Mouse (Mus musculus) myocyte (in vitro differentiated cells): Measurements from ENCODE around the gene Setd1a. TPM values are rescaled to one million over a fixed set of nuclear protein-coding genes. Genes with fewer than 3 reads are reported as not detected.
A peak's percentile ranks its signal among the peaks of the same experiment; 100 is the strongest.

Source experiments
- H3K27me3 ChIP-seq: one replicate; pipeline ENCODE4 v1.6.1; 2011; ENCODE audit not compliant: control insufficient read depth, insufficient read depth, insufficient read length
- H3K36me3 ChIP-seq: one replicate; pipeline ENCODE4 v1.6.1; 2011; ENCODE audit not compliant: control insufficient read depth, insufficient read depth
- H3K4me2 ChIP-seq: one replicate; pipeline ENCODE4 v1.6.1; 2011; ENCODE audit warnings: low read depth, control low read depth
- H3K4me3 ChIP-seq: one replicate; pipeline ENCODE4 v1.5.1; 2011; ENCODE audit warnings: mild to moderate bottlenecking, control low read depth, moderate library complexity
- H3K79me2 ChIP-seq: one replicate; pipeline ENCODE4 v1.6.1; 2011; ENCODE audit not compliant: control insufficient read depth, insufficient read depth
- H3ac ChIP-seq: one replicate; pipeline ENCODE4 v1.6.1; 2011; ENCODE audit not compliant: control insufficient read depth, insufficient read length
- CEBPB ChIP-seq: IDR thresholded peaks from 2 replicates; pipeline ENCODE4 v1.6.1; 2011; ENCODE audit warnings: mild to moderate bottlenecking, moderate library complexity; ENCODE audit not compliant: poor library complexity, insufficient read depth, severe bottlenecking
- E2F4 ChIP-seq: IDR thresholded peaks from one replicate; pipeline ENCODE4 v1.6.1; 2011; ENCODE audit warnings: mild to moderate bottlenecking, control low read depth, moderate library complexity; ENCODE audit not compliant: insufficient read depth
- MAX ChIP-seq: IDR thresholded peaks from one replicate; pipeline ENCODE4 v1.6.1; 2011; ENCODE audit warnings: low read depth, mild to moderate bottlenecking, control low read depth
- MYOD1 ChIP-seq, 3 experiments: IDR thresholded peaks; one replicate each; pipeline ENCODE4 v1.6.1; 2011; ENCODE audit warnings: control low read depth in 2 of 3, low read depth in 2 of 3, mild to moderate bottlenecking in 2 of 3, moderate library complexity in 1 of 3; ENCODE audit not compliant: insufficient read length in 2 of 3, control insufficient read depth in 1 of 3
- MYOG ChIP-seq, 3 experiments: IDR thresholded peaks; one replicate each; pipeline ENCODE4 v1.6.1; 2011; ENCODE audit warnings: control low read depth in 2 of 3, low read depth in 2 of 3, mild to moderate bottlenecking in 2 of 3; ENCODE audit not compliant: insufficient read length in 2 of 3, control insufficient read depth in 1 of 3, insufficient read depth in 1 of 3
- POLR2A ChIP-seq: IDR thresholded peaks from one replicate; pipeline ENCODE4 v1.6.1; 2011; ENCODE audit warnings: low read depth, mild to moderate bottlenecking, control low read depth, moderate library complexity; ENCODE audit not compliant: insufficient read length
- POLR2AphosphoS2 ChIP-seq: IDR thresholded peaks from one replicate; pipeline ENCODE4 v1.6.1; 2011; ENCODE audit warnings: low read depth, control low read depth; ENCODE audit not compliant: insufficient read length
- REST ChIP-seq: IDR thresholded peaks from one replicate; pipeline ENCODE4 v1.6.1; 2011; ENCODE audit warnings: mild to moderate bottlenecking, control low read depth, moderate library complexity; ENCODE audit not compliant: insufficient read depth, insufficient read length
- SRF ChIP-seq: IDR thresholded peaks from one replicate; pipeline ENCODE4 v1.6.1; 2011; ENCODE audit warnings: low read depth; ENCODE audit not compliant: control insufficient read depth, insufficient read length
- TCF12 ChIP-seq: IDR thresholded peaks from one replicate; pipeline ENCODE4 v1.6.1; 2011; ENCODE audit warnings: mild to moderate bottlenecking, control low read depth; ENCODE audit not compliant: poor library complexity, insufficient read depth, severe bottlenecking
- TCF3 ChIP-seq: IDR thresholded peaks from one replicate; pipeline ENCODE4 v1.6.1; 2011; ENCODE audit warnings: low read depth, control low read depth; ENCODE audit not compliant: insufficient read length
- USF1 ChIP-seq: IDR thresholded peaks from one replicate; pipeline ENCODE4 v1.6.1; 2011; ENCODE audit warnings: low read depth, mild to moderate bottlenecking, control low read depth, moderate library complexity
- polyA plus RNA-seq: library from polyadenylated mRNA; unstranded; fragments of >200 nt; fragmentation: generic; extraction: Trizol; gene quantifications from one replicate; pipeline ENCODE4 v1.2.1, GENCODE M21; 2012; ENCODE audit warnings: missing spikeins

Gene Setd1a
- polyA plus RNA-seq, 1 experiment, result 13.7 TPM

DNA sequence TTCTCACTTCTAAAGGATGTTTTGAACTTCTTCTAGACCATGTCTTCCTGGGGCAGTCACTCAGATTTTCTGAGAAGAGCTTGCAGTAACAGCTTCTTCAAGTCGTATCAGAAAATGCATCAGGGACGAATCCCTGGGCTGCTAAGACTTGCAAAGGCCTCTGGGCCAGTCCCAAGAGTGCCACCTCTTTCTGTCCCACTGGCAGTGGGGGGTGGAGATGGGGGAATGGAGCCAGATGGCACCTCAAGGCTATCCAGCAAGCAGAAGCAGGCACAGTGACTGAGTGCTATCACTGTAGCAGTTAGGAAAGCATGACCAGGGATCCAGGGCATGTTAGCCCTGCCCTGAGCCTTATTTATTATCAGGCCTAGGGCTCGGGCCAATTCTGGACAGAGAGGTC is 35.8 kb downstream of the Setd1a start:
- Histone ChIP-seq H3K4me2 (no peak overlapping the region), H3K36me3 (no peaks in the 10 kb centered on the region), H3K27me3 (no peaks in the 10 kb centered on the region), H3K79me2 (no peaks in the 10 kb centered on the region), H3ac (no peak overlapping the region), H3K4me3 (no peak overlapping the region)
- TF ChIP-seq USF1 (no peak), POLR2AphosphoS2 (no peak), CEBPB (no peak), REST (no peak), TCF3 (no peak)

DNA sequence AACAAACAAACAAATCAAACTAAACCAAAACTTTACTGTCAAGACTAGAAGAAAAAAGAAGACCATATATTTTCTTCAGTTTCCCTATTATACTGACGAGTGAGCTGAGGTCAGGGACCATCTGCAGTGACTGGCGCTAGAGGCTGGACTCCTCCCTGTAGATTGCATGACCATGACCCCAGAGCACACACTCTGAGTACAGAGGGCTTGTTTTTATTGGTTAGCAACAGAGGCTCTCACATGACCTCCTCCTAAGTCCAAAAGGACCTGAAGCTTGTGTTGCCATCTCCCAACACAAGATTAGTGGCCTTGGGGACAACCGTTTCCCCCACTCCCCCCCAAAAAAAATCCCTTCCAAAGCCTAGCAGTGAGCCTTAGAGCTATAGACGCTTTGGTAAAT is 37.4 kb downstream of the Setd1a start:
- H3ac ChIP-seq, result no peak overlapping the region
- no peak overlapping the region for H3K4me3 ChIP-seq
- peak overlapping the region; percentile 27 for H3K4me2 ChIP-seq
- no peak for TF ChIP-seq USF1
- TF ChIP-seq E2F4, result no peak
- no peak for TF ChIP-seq POLR2AphosphoS2
- no peak for TF ChIP-seq POLR2A
- no peak for TF ChIP-seq CEBPB
- TF ChIP-seq MYOG (IDR thresholded peaks at IDR 0.05; ENCODE audit: control insufficient read depth in 1 of 3, insufficient read depth in 1 of 3, insufficient read length in 2 of 3, low read depth in 2 of 3), result no peak
- TF ChIP-seq SRF, result no peak
- no peak for TF ChIP-seq TCF3
- no peak for TF ChIP-seq TCF12
- no peak for TF ChIP-seq MYOD1 (IDR thresholded peaks at IDR 0.05; ENCODE audit: control insufficient read depth in 1 of 3, insufficient read length in 2 of 3, low read depth in 2 of 3)
- TF ChIP-seq REST, result no peak
- no peak for TF ChIP-seq MAX
- H3K27me3 ChIP-seq, result no peaks in the 10 kb centered on the region
- no peaks in the 10 kb centered on the region for H3K36me3 ChIP-seq
- H3K79me2 ChIP-seq, result no peaks in the 10 kb centered on the region

DNA sequence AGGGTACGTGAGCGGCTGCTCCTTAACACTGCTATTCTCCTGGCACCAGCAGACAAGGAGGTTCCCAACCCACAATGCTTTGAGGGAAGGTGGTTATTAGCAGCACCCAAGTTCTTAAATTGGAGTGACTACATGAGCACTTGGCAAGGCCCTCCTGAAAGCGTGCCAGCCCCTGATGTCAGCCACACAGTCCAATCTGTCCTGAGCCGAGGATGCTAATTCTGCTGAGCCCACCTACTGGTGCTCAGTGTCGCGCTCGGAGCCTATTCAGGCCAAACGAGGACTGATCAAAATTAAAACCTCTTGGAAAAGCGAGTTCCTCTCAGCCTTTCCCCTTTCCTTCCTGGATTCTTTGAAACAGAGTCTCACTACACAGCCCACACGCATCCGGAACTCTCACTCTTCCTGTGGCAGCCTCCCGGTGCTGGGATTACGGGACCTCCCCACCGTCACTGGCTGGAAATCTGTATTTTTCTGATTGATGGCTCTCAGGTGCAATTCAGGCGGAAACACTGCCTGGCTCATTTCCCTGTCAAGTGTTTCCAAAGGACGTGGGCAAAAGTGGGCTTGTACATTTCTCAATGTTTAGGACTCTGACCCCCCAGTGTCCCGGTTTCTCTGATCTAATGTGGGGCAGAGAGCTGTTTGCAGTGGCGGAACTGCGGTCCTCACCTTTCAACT is 37.9 kb downstream of the Setd1a start:
- H3K4me3 ChIP-seq, result no peak overlapping the region
- H3K79me2 ChIP-seq, result no peaks in the 10 kb centered on the region
- H3K36me3 ChIP-seq, result no peaks in the 10 kb centered on the region

DNA sequence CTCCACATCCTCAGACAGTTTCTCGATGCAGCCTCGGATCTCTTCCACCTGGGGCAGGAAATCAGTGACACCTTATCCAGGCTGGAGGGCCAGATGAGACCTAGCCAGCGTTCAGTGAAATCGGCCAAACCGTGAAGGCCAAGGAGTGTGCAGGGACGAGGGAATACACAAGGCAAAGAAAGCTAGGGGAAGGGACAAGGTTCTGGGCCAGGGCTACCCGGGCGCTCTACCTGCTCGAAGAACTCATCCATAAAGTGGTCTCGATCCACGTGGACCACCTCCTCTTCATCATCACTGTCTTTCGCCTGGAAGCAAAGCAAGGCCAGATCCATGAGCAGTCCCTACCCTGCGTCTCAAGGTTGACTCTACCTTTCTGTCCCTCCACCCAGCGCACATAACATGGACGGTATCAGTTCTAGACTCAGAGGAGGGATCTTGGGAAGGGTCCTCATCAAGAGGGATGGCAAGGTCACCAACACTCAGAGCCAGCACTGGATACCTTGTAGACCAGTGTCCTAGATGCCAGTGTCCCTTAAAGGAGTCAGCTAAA is 38.7 kb downstream of the Setd1a start:
- no peak overlapping the region for H3K4me2 ChIP-seq
- no peak overlapping the region for H3K4me3 ChIP-seq
- TF ChIP-seq CEBPB, result no peak
- no peak for TF ChIP-seq MYOD1 (IDR thresholded peaks at IDR 0.05; ENCODE audit: control insufficient read depth in 1 of 3, insufficient read length in 2 of 3, low read depth in 2 of 3)
- no peak for TF ChIP-seq POLR2A
- TF ChIP-seq REST, result no peak
- no peak for TF ChIP-seq POLR2AphosphoS2
- TF ChIP-seq USF1, result no peak
- no peak for TF ChIP-seq MYOG (IDR thresholded peaks at IDR 0.05; ENCODE audit: control insufficient read depth in 1 of 3, insufficient read depth in 1 of 3, insufficient read length in 2 of 3, low read depth in 2 of 3)
- no peak for TF ChIP-seq TCF3
- TF ChIP-seq SRF, result no peak
- TF ChIP-seq MAX, result no peak
- TF ChIP-seq TCF12, result no peak
- TF ChIP-seq E2F4, result no peak
- H3K79me2 ChIP-seq, result no peaks in the 10 kb centered on the region
- H3ac ChIP-seq, result no peak overlapping the region
- H3K27me3 ChIP-seq, result no peaks in the 10 kb centered on the region
- no peaks in the 10 kb centered on the region for H3K36me3 ChIP-seq

More for the DNA sequence above, 37.9 kb downstream of the Setd1a start:
- Histone ChIP-seq H3ac (no peak overlapping the region), H3K4me2 (peak overlapping the region; percentile 27), H3K27me3 (no peaks in the 10 kb centered on the region)
- TF ChIP-seq MYOD1 (IDR thresholded peaks at IDR 0.05; ENCODE audit: control insufficient read depth in 1 of 3, insufficient read length in 2 of 3, low read depth in 2 of 3) (no peak), MAX (no peak), REST (no peak), USF1 (no peak), E2F4 (no peak), TCF12 (no peak), POLR2AphosphoS2 (no peak), TCF3 (no peak), POLR2A (no peak), MYOG (IDR thresholded peaks at IDR 0.05; ENCODE audit: control insufficient read depth in 1 of 3, insufficient read depth in 1 of 3, insufficient read length in 2 of 3, low read depth in 2 of 3) (no peak), SRF (no peak), CEBPB (no peak)
